Mouse (Mus musculus): ENCODE data around the gene Olfr1046. TPM values are rescaled to one million over a fixed set of nuclear protein-coding genes. Genes with fewer than 3 reads are reported as not detected.
"Not testable (repeated sequence)": the region's sequence is repeated elsewhere in the genome, so short reads cannot be mapped to it uniquely, and the experiment has no call there.

The Olfr1046 gene
- polyA plus RNA-seq, 1 experiment from 2014 or later, result not detected

GRCm38 (mm10) chr2:86179950-86180349 lies 39.2 kb downstream of the Olfr1046 start:
- ATAC-seq (no peak), DNase-seq (ENCODE audit: low spot score) (no peak)
- Histone ChIP-seq H3K27me3 (replicated peaks; ENCODE audit: insufficient read depth, low read length) (no peaks in the 10 kb centered on the region), H3K4me2 (replicated peaks; ENCODE audit: low read depth, low read length) (no peak overlapping the region), H3K9ac (replicated peaks; ENCODE audit: low read depth) (no peak overlapping the region), H3K4me3 (ENCODE audit: low read depth, low read length) (no peak overlapping the region), H3K36me3 (ENCODE audit: insufficient read depth, low read length) (no peaks in the 10 kb centered on the region), H3K9me3 (ENCODE audit: low read length) (no peaks in the 10 kb centered on the region), H3K4me1 (ENCODE audit: insufficient read depth, low read depth, low read length) (no peaks in the 10 kb centered on the region), H3K27ac (ENCODE audit: low read length) (no peak overlapping the region)
- no peak for TF ChIP-seq EP300 (IDR thresholded peaks at IDR 0.05)
- no peak for TF ChIP-seq CTCF (IDR thresholded peaks at IDR 0.05)
- 72% methylated on average over 3 of the region's 3 CpGs for WGBS

DNA sequence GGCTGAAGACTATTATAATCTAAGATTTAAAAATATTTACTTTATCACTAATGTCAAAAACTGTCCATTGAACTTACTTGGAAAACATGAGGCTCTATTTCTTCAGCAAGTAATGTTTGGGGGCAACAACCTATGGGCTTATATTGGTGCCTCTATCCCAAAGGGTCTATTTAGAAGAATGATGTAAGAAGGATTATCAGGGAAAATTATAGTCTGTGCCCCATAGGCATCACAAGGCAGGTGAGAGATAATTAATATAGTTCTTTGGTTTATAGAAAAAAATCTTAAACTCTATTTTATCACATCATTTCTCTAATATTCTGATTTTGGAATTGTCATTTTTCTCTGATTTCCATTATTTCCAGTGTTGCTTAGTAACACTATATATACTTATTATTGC lies 41.4 kb downstream of the Olfr1046 start, which contains the start of gene Olfr1044:
Olfr1044 (minus strand) TSS at position 101 of the 400 bp plus-strand sequence.
- Histone ChIP-seq H3K36me3 (ENCODE audit: insufficient read depth, low read length) (no peaks in the 10 kb centered on the region), H3K27me3 (replicated peaks; ENCODE audit: insufficient read depth, low read length) (no peaks in the 10 kb centered on the region), H3K27ac (ENCODE audit: low read length) (no peak within 1 kb of the TSS), H3K4me1 (ENCODE audit: insufficient read depth, low read depth, low read length) (no peaks in the 10 kb centered on the region), H3K9me3 (ENCODE audit: low read length) (no peaks in the 10 kb centered on the region), H3K4me3 (ENCODE audit: low read depth, low read length) (no peak within 1 kb of the TSS), H3K4me2 (replicated peaks; ENCODE audit: low read depth, low read length) (no peak within 1 kb of the TSS), H3K9ac (replicated peaks; ENCODE audit: low read depth) (no peak within 1 kb of the TSS)
- TF ChIP-seq CTCF (IDR thresholded peaks at IDR 0.05), result no peak
- no peak for TF ChIP-seq EP300 (IDR thresholded peaks at IDR 0.05)
- DNase-seq (ENCODE audit: low spot score) (no peak), ATAC-seq (no peak)

DNA sequence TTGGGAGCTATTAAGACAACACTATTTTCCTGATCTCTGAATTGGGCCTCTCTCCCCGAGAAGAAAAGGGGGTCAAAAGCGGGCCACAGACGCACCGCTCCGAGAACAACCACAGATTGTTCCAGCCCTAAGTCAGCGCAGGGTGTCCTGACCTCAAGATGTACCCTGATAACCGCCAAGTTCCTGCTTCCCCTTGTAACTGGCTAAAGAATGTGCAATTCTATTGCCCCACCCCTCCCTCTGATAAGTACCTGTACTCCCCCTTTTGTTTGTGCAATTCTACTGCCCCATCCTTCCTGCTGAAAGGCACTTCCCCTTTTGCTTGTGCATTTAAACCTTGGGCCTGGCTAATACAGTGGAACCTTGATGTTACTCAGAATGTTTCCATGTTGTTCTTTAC lies 43.7 kb downstream of the Olfr1046 start:
- not testable (repeated sequence) for DNase-seq (ENCODE audit: low spot score); H3K9ac ChIP-seq (replicated peaks; ENCODE audit: low read depth); H3K4me1 ChIP-seq (ENCODE audit: insufficient read depth, low read depth, low read length); H3K4me3 ChIP-seq (ENCODE audit: low read depth, low read length); ATAC-seq; H3K36me3 ChIP-seq (ENCODE audit: insufficient read depth, low read length); H3K27ac ChIP-seq (ENCODE audit: low read length); H3K9me3 ChIP-seq (ENCODE audit: low read length); H3K4me2 ChIP-seq (replicated peaks; ENCODE audit: low read depth, low read length); H3K27me3 ChIP-seq (replicated peaks; ENCODE audit: insufficient read depth, low read length)
- 61% methylated on average over 7 of the region's 7 CpGs for WGBS

GRCm38 (mm10) chr2:86167422-86167821 lies 51.7 kb downstream of the Olfr1046 start, which contains the start of gene Olfr1043:
TSS of gene Olfr1043 (minus strand) at chr2:86167522.
- Histone ChIP-seq H3K4me2 (replicated peaks; ENCODE audit: low read depth, low read length) (no peak within 1 kb of the TSS), H3K27me3 (replicated peaks; ENCODE audit: insufficient read depth, low read length) (no peaks in the 10 kb centered on the region), H3K9ac (replicated peaks; ENCODE audit: low read depth) (no peak within 1 kb of the TSS), H3K4me1 (ENCODE audit: insufficient read depth, low read depth, low read length) (no peaks in the 10 kb centered on the region), H3K9me3 (ENCODE audit: low read length) (no peaks in the 10 kb centered on the region), H3K27ac (ENCODE audit: low read length) (no peak within 1 kb of the TSS), H3K36me3 (ENCODE audit: insufficient read depth, low read length) (no peaks in the 10 kb centered on the region), H3K4me3 (ENCODE audit: low read depth, low read length) (no peak within 1 kb of the TSS)
- TF ChIP-seq EP300 (IDR thresholded peaks at IDR 0.05) (no peak), CTCF (IDR thresholded peaks at IDR 0.05) (no peak)
- 78% methylated on average over 2 of the region's 2 CpGs for WGBS
- DNase-seq (ENCODE audit: low spot score) (no peak), ATAC-seq (no peak)

Other genes starting within 250 kb of the Olfr1046 start
- gene Olfr1029, start 245.4 kb downstream of the Olfr1046 start, polyA plus RNA-seq (2015; fragmentation: Nextera tagmentation; extraction: Ambion mirVana), result not detected in 2 replicates
- not detected in 2 replicates for gene Olfr1030, start 240.0 kb downstream of the Olfr1046 start, polyA plus RNA-seq (2015; fragmentation: Nextera tagmentation; extraction: Ambion mirVana)
- not detected in 2 replicates for gene Olfr1031, start 229.0 kb downstream of the Olfr1046 start, polyA plus RNA-seq (2015; fragmentation: Nextera tagmentation; extraction: Ambion mirVana)
- gene Olfr1032, start 213.8 kb downstream of the Olfr1046 start, polyA plus RNA-seq (2015; fragmentation: Nextera tagmentation; extraction: Ambion mirVana), result not detected in 2 replicates
- gene Olfr1033, start 198.7 kb downstream of the Olfr1046 start, polyA plus RNA-seq (2015; fragmentation: Nextera tagmentation; extraction: Ambion mirVana), result 3.4 and 8.8 TPM in 2 replicates
- gene Olfr1034, start 173.5 kb downstream of the Olfr1046 start, polyA plus RNA-seq (2015; fragmentation: Nextera tagmentation; extraction: Ambion mirVana), result 0.06 TPM in 1 of 2 replicates, not detected in the other
- gene Olfr1036, start 145.3 kb downstream of the Olfr1046 start, polyA plus RNA-seq (2015; fragmentation: Nextera tagmentation; extraction: Ambion mirVana), result not detected in 2 replicates
- not detected in 2 replicates for gene Olfr1037, start 131.9 kb downstream of the Olfr1046 start, polyA plus RNA-seq (2015; fragmentation: Nextera tagmentation; extraction: Ambion mirVana)
- not detected in 2 replicates for gene Olfr1039, start 83.4 kb downstream of the Olfr1046 start, polyA plus RNA-seq (2015; fragmentation: Nextera tagmentation; extraction: Ambion mirVana)
- not detected in 2 replicates for gene Olfr1040, start 72.6 kb downstream of the Olfr1046 start, polyA plus RNA-seq (2015; fragmentation: Nextera tagmentation; extraction: Ambion mirVana)
- gene Olfr1042, start 57.5 kb downstream of the Olfr1046 start, polyA plus RNA-seq (2015; fragmentation: Nextera tagmentation; extraction: Ambion mirVana), result not detected in 2 replicates
- not detected in 2 replicates for gene Olfr1043, start 51.8 kb downstream of the Olfr1046 start, polyA plus RNA-seq (2015; fragmentation: Nextera tagmentation; extraction: Ambion mirVana)
- gene Olfr1044, start 41.5 kb downstream of the Olfr1046 start, polyA plus RNA-seq (2015; fragmentation: Nextera tagmentation; extraction: Ambion mirVana), result not detected in 2 replicates
- not detected in 2 replicates for gene Olfr52, start 33.6 kb downstream of the Olfr1046 start, polyA plus RNA-seq (2015; fragmentation: Nextera tagmentation; extraction: Ambion mirVana)
- gene Olfr1045, start 16.3 kb downstream of the Olfr1046 start, polyA plus RNA-seq (2015; fragmentation: Nextera tagmentation; extraction: Ambion mirVana), result not detected in 2 replicates
- not detected in 2 replicates for gene Olfr1047, start 12.1 kb upstream of the Olfr1046 start, polyA plus RNA-seq (2015; fragmentation: Nextera tagmentation; extraction: Ambion mirVana)
- gene Olfr1048, start 21.0 kb upstream of the Olfr1046 start, polyA plus RNA-seq (2015; fragmentation: Nextera tagmentation; extraction: Ambion mirVana), result not detected in 2 replicates
- gene Olfr1049, start 39.0 kb upstream of the Olfr1046 start, polyA plus RNA-seq (2015; fragmentation: Nextera tagmentation; extraction: Ambion mirVana), result not detected in 2 replicates
- not detected in 2 replicates for gene Olfr1051, start 59.8 kb upstream of the Olfr1046 start, polyA plus RNA-seq (2015; fragmentation: Nextera tagmentation; extraction: Ambion mirVana)
- not detected in 2 replicates for gene Olfr1052, start 73.1 kb upstream of the Olfr1046 start, polyA plus RNA-seq (2015; fragmentation: Nextera tagmentation; extraction: Ambion mirVana)
- not detected in 2 replicates for gene Olfr1053, start 96.0 kb upstream of the Olfr1046 start, polyA plus RNA-seq (2015; fragmentation: Nextera tagmentation; extraction: Ambion mirVana)
- gene Olfr1054, start 116.1 kb upstream of the Olfr1046 start, polyA plus RNA-seq (2015; fragmentation: Nextera tagmentation; extraction: Ambion mirVana), result not detected in 2 replicates
- not detected in 2 replicates for gene Olfr1055, start 131.0 kb upstream of the Olfr1046 start, polyA plus RNA-seq (2015; fragmentation: Nextera tagmentation; extraction: Ambion mirVana)
- gene Olfr1056, start 143.2 kb upstream of the Olfr1046 start, polyA plus RNA-seq (2015; fragmentation: Nextera tagmentation; extraction: Ambion mirVana), result not detected in 2 replicates
- gene Olfr1057, start 159.1 kb upstream of the Olfr1046 start, polyA plus RNA-seq (2015; fragmentation: Nextera tagmentation; extraction: Ambion mirVana), result not detected in 2 replicates
- gene Olfr1058, start 169.2 kb upstream of the Olfr1046 start, polyA plus RNA-seq (2015; fragmentation: Nextera tagmentation; extraction: Ambion mirVana), result not detected in 2 replicates
- not detected in 2 replicates for gene Olfr1061, start 194.7 kb upstream of the Olfr1046 start, polyA plus RNA-seq (2015; fragmentation: Nextera tagmentation; extraction: Ambion mirVana)
- not detected in 2 replicates for gene Olfr1062, start 207.4 kb upstream of the Olfr1046 start, polyA plus RNA-seq (2015; fragmentation: Nextera tagmentation; extraction: Ambion mirVana)
- gene Olfr1065, start 231.3 kb upstream of the Olfr1046 start, polyA plus RNA-seq (2015; fragmentation: Nextera tagmentation; extraction: Ambion mirVana), result not detected in 2 replicates
- not detected in 2 replicates for gene Olfr1066, start 237.0 kb upstream of the Olfr1046 start, polyA plus RNA-seq (2015; fragmentation: Nextera tagmentation; extraction: Ambion mirVana)

All from lung, postnatal 0 days (tissue).